Comparison of ENCODE assay signal across 9 mouse cellular contexts in the genomic region with DNA sequence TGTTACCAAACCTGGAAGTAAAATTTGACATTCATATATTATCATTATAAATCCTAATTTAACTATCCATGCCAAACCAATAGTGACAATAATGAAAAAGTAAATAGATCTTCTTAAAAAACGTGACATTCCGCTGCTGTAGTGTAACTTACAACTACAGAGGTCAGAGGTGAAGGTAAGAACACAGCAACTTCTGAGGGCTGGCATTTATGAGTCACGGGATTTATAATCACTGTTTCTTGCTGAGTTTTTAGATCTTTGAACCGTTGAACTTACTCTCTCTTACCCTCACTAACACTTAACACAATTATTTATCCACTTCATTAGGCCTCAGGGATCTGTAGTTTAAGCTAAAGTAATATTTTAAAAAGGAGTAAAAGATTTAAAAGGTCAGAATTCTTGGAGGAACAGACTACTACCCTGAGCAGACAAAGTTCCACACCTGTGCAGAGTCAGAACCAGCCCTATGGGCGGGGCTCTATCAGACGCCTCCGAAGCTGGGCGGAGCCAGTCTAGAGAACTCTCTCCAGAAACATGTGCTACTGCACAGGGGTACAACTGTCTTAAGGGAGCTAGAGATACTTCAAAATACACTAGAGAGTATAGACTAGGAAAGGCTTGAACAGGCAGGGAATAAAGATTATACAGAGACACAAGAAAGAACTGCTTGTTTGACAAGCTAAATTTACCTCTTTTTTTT. TPM values are rescaled to one million over a fixed set of nuclear protein-coding genes. Genes with fewer than 3 reads are reported as not detected.
A peak's percentile ranks its signal among the peaks of the same experiment; 100 is the strongest.
DNase-seq lines count a peak whose midpoint lies in the region; ATAC-seq and TF ChIP-seq lines count a peak whose summit lies in the region.
"Had no signal": no experiment of that assay in that cellular context is flagged by ENCODE, and none has a peak within 500 bp of the region (broad histone marks: within the 10 kb centered on the region; RNA-seq: fewer than 3 reads in every experiment).

No protein-coding gene starts in this region.

- WGBS in lung, postnatal 0 days = 60% methylated on average over 8 of the region's 8 CpGs
- 52% methylated on average over 8 of the region's 8 CpGs for WGBS in lung, adult 2 months
- WGBS in stomach, embryonic 14.5 days = 61% methylated on average over 8 of the region's 8 CpGs

- H3K9ac ChIP-seq in lung, postnatal 0 days (replicated peaks; ENCODE audit: low read depth) = no peak overlapping the region
- no peak overlapping the region for H3K9ac ChIP-seq in stomach, embryonic 14.5 days (replicated peaks; ENCODE audit: low read depth, low read length)

- H3K27ac ChIP-seq in lung, postnatal 0 days (ENCODE audit: low read length) = no peak overlapping the region
- no peak overlapping the region for H3K27ac ChIP-seq in stomach, embryonic 14.5 days (ENCODE audit: low read length)

- peak; percentile 53; the same call in 1 of the 2 replicates for ATAC-seq in lung, postnatal 0 days
- peak; percentile 65; the same call in 1 of the 2 replicates for ATAC-seq in stomach, embryonic 14.5 days (ENCODE audit: insufficient number of reproducible peaks, insufficient read depth, low FRiP score, low read depth)
- ATAC-seq in frontal cortex, adult (ENCODE audit: low TSS enrichment) = no peak
- ATAC-seq: midbrain, embryonic 16.5 days had no signal

- no peaks in the 10 kb centered on the region for H3K36me3 ChIP-seq in lung, postnatal 0 days (ENCODE audit: insufficient read depth, low read length)
- H3K36me3 ChIP-seq in erythroblast, embryonic 14.5 days (ENCODE audit: control insufficient read depth) = peaks cover 84% of the 10 kb centered on the region
- peaks cover 18% of the 10 kb centered on the region for H3K36me3 ChIP-seq in stomach, embryonic 14.5 days (ENCODE audit: control insufficient read depth, insufficient read depth, low read length)

- no peaks in the 10 kb centered on the region for H3K9me3 ChIP-seq in lung, postnatal 0 days (ENCODE audit: low read length)
- H3K9me3 ChIP-seq in erythroblast, embryonic 14.5 days (ENCODE audit: control insufficient read depth, low read length) = no peaks in the 10 kb centered on the region
- H3K9me3 ChIP-seq in stomach, embryonic 14.5 days (ENCODE audit: control insufficient read depth, low read depth, low read length) = no peaks in the 10 kb centered on the region

- no peaks in the 10 kb centered on the region for H3K4me1 ChIP-seq in lung, postnatal 0 days (ENCODE audit: insufficient read depth, low read depth, low read length)
- peaks cover 5% of the 10 kb centered on the region for H3K4me1 ChIP-seq in lung, adult 2 months (ENCODE audit: control insufficient read depth, insufficient read depth, low read length)
- peaks cover 67% of the 10 kb centered on the region for H3K4me1 ChIP-seq in erythroblast, embryonic 14.5 days (ENCODE audit: control insufficient read depth)
- H3K4me1 ChIP-seq in stomach, embryonic 14.5 days (ENCODE audit: control insufficient read depth, insufficient read depth, low read length) = no peaks in the 10 kb centered on the region

- no peak overlapping the region for H3K4me2 ChIP-seq in lung, postnatal 0 days (replicated peaks; ENCODE audit: low read depth, low read length)
- no peak overlapping the region for H3K4me2 ChIP-seq in stomach, embryonic 14.5 days (replicated peaks; ENCODE audit: low read depth, low read length)

- no peak for TF ChIP-seq CTCF in lung, postnatal 0 days (IDR thresholded peaks at IDR 0.05)
- no peak for TF ChIP-seq CTCF in lung, adult 2 months (IDR thresholded peaks at IDR 0.05; ENCODE audit: insufficient read depth, low read length)

- TF ChIP-seq EP300 in lung, postnatal 0 days (IDR thresholded peaks at IDR 0.05) = no peak

- H3K27me3 ChIP-seq in lung, postnatal 0 days (replicated peaks; ENCODE audit: insufficient read depth, low read length) = no peaks in the 10 kb centered on the region
- H3K27me3 ChIP-seq in erythroblast, embryonic 14.5 days (ENCODE audit: control insufficient read depth) = no peaks in the 10 kb centered on the region
- no peaks in the 10 kb centered on the region for H3K27me3 ChIP-seq in stomach, embryonic 14.5 days (ENCODE audit: control insufficient read depth, insufficient read depth, low read length)

- DNase-seq in lung, postnatal 0 days (ENCODE audit: low spot score) = peak; percentile 34
- no peak for DNase-seq in lung, adult 2 months
- DNase-seq in liver = peak; percentile 90
- no peak for DNase-seq in ovary, postnatal 36 days (ENCODE audit: low spot score)
- DNase-seq: cerebellum, postnatal 25 days had no signal

- H3K4me3 ChIP-seq in lung, postnatal 0 days (ENCODE audit: low read depth, low read length) = no peak overlapping the region
- no peak overlapping the region for H3K4me3 ChIP-seq in lung, adult 2 months (replicated peaks; ENCODE audit: extremely low read depth, low read depth, low read length)
- H3K4me3 ChIP-seq in erythroblast, embryonic 14.5 days (replicated peaks) = peak overlapping the region; percentile 32
- no peak overlapping the region for H3K4me3 ChIP-seq in stomach, embryonic 14.5 days (ENCODE audit: low read depth, low read length)

- TF ChIP-seq POLR2A in lung, adult 2 months (IDR thresholded peaks at IDR 0.05; ENCODE audit: borderline replicate concordance, extremely low read depth, low read depth, low read length) = no peak

RNA-seq across cellular contexts. Expression of a gene that starts 19.9 kb away (rescaled TPM):
- 63.7 and 67.7 TPM in 2 replicates for polyA plus RNA-seq in lung, postnatal 0 days (2015; fragmentation: Nextera tagmentation; extraction: Ambion mirVana)
- polyA plus RNA-seq in lung, adult 2 months (2012; rRNA removed) = 63.0 and 84.5 TPM in 2 replicates
- 3.4 and 4.8 TPM in 2 replicates for polyA plus RNA-seq in erythroblast, embryonic 14.5 days (2012)
- polyA plus RNA-seq in stomach, embryonic 14.5 days (2014; fragmentation: Nextera tagmentation; extraction: Ambion mirVana) = 175 and 182 TPM in 2 replicates

RNA-seq across cellular contexts. Expression of a gene that starts 53.7 kb away (rescaled TPM):
- polyA plus RNA-seq in lung, postnatal 0 days (2015; fragmentation: Nextera tagmentation; extraction: Ambion mirVana) = 11.7 and 12.2 TPM in 2 replicates
- polyA plus RNA-seq in lung, adult 2 months (2012; rRNA removed) = 2.2 and 3.8 TPM in 2 replicates
- 0.08 and 0.16 TPM in 2 replicates for polyA plus RNA-seq in erythroblast, embryonic 14.5 days (2012)
- 36.1 and 37.6 TPM in 2 replicates for polyA plus RNA-seq in stomach, embryonic 14.5 days (2014; fragmentation: Nextera tagmentation; extraction: Ambion mirVana)

RNA-seq across cellular contexts. Expression of a gene that starts 53.8 kb away (rescaled TPM):
- 181 and 202 TPM in 2 replicates for polyA plus RNA-seq in lung, postnatal 0 days (2015; fragmentation: Nextera tagmentation; extraction: Ambion mirVana)
- polyA plus RNA-seq in lung, adult 2 months (2012; rRNA removed) = 41.0 and 65.3 TPM in 2 replicates
- 1.3 and 2.6 TPM in 2 replicates for polyA plus RNA-seq in erythroblast, embryonic 14.5 days (2012)
- polyA plus RNA-seq in stomach, embryonic 14.5 days (2014; fragmentation: Nextera tagmentation; extraction: Ambion mirVana) = 145 and 157 TPM in 2 replicates

Comparison
In these comparisons a context has a peak if more than half of its experiments do, and no peak if none do; other contexts are left out.
1. DNase-seq: peak in lung, postnatal 0 days (single experiment) and liver (single experiment); none in lung, adult 2 months (single experiment) and ovary, postnatal 36 days (single experiment).
2. RNA of a gene that starts 19.9 kb away (polyA plus RNA-seq): 175 to 182 TPM in stomach, embryonic 14.5 days, 63.0 to 84.5 TPM in lung, adult 2 months and 63.7 to 67.7 TPM in lung, postnatal 0 days; 3.4 to 4.8 TPM in erythroblast, embryonic 14.5 days; every median in the first group is over 10 times any median in the second.
3. RNA of a gene that starts 53.8 kb away (polyA plus RNA-seq): 181 to 202 TPM in lung, postnatal 0 days, 145 to 157 TPM in stomach, embryonic 14.5 days and 41.0 to 65.3 TPM in lung, adult 2 months; 1.3 to 2.6 TPM in erythroblast, embryonic 14.5 days; every median in the first group is over 10 times any median in the second.